Mouse (Mus musculus): ENCODE measurements around the gene Phka2.

The Phka2 gene

GRCm38 (mm10) chrX:160598562-160599458 is 96.8 kb downstream of the Phka2 start:
- no peak for DNase-seq (ENCODE audit: low spot score in 2 of 2)

DNA sequence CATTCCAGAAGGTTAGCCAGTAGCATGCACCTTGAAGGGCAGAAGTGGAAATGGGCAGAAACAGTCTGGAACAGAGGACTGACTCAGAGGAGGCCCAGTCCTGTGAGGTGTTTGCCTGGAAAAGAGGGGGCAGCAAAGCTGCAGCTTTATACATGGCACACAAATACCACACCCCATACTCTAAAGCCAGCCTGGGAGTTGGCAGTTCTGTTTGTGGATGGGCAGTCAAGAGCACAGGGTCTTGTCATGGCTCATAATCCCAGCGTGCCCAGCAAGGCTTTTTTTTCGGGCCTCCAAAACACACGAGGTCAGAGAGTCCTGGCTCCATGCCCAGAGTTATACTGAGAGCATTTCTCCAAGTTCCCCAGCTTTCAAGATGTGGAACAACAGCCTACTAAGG is 99.1 kb downstream of the Phka2 start:
- DNase-seq (ENCODE audit: low spot score in 2 of 2), result no peak

GRCm38 (mm10) chrX:160602770-160603169 is 100.8 kb downstream of the Phka2 start:
- DNase-seq (ENCODE audit: low spot score in 2 of 2), result no peak

DNA sequence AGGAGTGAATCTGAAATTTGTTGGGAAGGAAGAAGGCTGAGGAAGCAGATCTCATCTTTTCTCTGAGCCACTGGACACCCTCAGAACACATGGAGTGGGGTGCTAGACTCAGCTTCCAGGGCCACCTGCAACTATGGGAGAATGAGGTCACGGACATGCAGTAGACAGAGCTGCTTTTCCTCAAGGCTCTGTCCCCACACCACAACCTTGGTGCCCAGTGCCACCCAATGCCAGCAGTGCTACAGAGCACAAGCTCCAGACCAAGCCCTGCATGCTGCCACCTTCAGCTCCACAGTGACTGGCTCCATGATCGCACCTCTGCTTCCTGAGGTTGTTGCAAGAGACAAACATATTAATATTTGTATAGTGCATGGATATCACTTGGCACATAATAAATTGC is 101.3 kb downstream of the Phka2 start:
- no peak for DNase-seq (ENCODE audit: low spot score in 2 of 2)

GRCm38 (mm10) chrX:160603981-160604541 is 102.1 kb downstream of the Phka2 start:
- DNase-seq (ENCODE audit: low spot score in 2 of 2), result peak; percentile 61 to 68

- no peak for DNase-seq (ENCODE audit: low spot score in 2 of 2)
Observed at GRCm38 (mm10) chrX:160609849-160610248, 107.9 kb downstream of the Phka2 start.

- DNase-seq (ENCODE audit: low spot score in 2 of 2), result no peak
Observed at GRCm38 (mm10) chrX:160610482-160610881, 108.5 kb downstream of the Phka2 start.

GRCm38 (mm10) chrX:160610882-160611644 is 109.1 kb downstream of the Phka2 start:
- no peak for DNase-seq (ENCODE audit: low spot score in 2 of 2)
